Mouse (Mus musculus): ENCODE results near the gene Lyz2. TPM values are rescaled to one million over a fixed set of nuclear protein-coding genes. Genes with fewer than 3 reads are reported as not detected.
"Not testable (repeated sequence)": the region's sequence is repeated elsewhere in the genome, so short reads cannot be mapped to it uniquely, and the experiment has no call there.

The Lyz2 gene
- polyA plus RNA-seq, 1 experiment: 116 TPM

DNA sequence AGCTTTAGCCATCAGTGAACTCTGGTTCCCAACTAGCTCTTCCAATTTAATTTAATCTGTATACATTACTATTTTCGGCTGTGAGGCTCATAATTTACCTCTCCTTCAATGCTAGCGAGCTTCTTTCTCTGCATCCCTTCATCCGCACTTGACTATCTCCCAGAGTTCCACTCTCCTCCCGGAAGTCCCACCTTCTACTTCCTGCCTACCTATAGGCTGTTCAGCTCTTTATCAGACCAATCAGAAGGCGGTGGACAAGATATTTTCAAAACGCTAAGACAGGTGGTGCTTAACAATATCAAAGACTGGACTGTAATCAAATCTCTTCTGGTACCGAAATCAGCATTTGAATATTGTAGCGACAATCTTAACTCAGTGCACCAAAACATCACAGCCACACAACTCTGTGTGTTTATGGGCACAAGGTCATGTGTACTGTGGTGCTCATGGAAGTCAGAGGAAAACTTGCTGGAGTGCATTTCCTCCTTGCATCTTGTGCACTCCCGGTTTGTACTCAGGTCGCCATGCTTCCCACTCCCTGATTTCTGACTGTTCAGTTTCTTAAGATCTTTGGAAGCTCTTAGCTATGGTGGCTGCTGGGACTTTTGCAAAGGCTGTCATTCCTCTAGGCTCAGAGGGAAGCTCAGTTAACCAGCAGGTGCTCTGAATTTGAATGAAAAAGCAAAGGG is 6.3 kb downstream of the Lyz2 start:
- Histone ChIP-seq H3K4me3 (ENCODE audit: insufficient read depth, low read length) (no peak overlapping the region), H3K4me1 (ENCODE audit: control insufficient read depth, insufficient read depth, low read length) (no peaks in the 10 kb centered on the region), H3K27ac (ENCODE audit: insufficient read depth, low read length) (no peak overlapping the region)
- TF ChIP-seq POLR2A (IDR thresholded peaks at IDR 0.05; ENCODE audit: low read depth, low read length) (no peak), CTCF (IDR thresholded peaks at IDR 0.05; ENCODE audit: borderline replicate concordance, insufficient read depth, low read length) (no peak)

GRCm38 (mm10) chr10:117274645-117275044 is 7.5 kb downstream of the Lyz2 start:
- H3K4me3 ChIP-seq (ENCODE audit: insufficient read depth, low read length); H3K4me1 ChIP-seq (ENCODE audit: control insufficient read depth, insufficient read depth, low read length); H3K27ac ChIP-seq (ENCODE audit: insufficient read depth, low read length): not testable (repeated sequence)

DNA sequence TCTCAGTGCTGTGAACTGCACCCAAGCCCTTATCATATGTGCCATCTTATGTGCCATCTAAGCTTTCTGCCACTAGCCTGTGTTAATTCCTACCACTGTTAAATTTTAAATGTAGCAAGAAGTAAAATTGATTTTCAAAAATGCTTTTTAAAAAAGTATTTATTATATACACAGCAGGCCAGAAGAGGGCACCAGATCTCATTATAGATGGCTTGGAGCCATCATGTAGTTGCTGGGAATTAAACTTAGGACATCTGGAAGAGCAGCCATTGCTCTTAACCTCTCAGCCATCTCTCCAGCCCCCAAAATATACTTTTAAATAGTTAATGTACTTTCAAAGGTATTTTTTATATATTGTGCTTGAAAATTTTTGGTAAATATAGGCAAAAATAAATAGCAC is 10.1 kb downstream of the Lyz2 start:
- no peak overlapping the region for H3K27ac ChIP-seq (ENCODE audit: insufficient read depth, low read length)
- TF ChIP-seq CTCF (IDR thresholded peaks at IDR 0.05; ENCODE audit: borderline replicate concordance, insufficient read depth, low read length): no peak
- no peak overlapping the region for H3K4me3 ChIP-seq (ENCODE audit: insufficient read depth, low read length)
- no peaks in the 10 kb centered on the region for H3K4me1 ChIP-seq (ENCODE audit: control insufficient read depth, insufficient read depth, low read length)

- Histone ChIP-seq H3K4me3 (ENCODE audit: insufficient read depth, low read length) (no peak overlapping the region), H3K4me1 (ENCODE audit: control insufficient read depth, insufficient read depth, low read length) (no peaks in the 10 kb centered on the region), H3K27ac (ENCODE audit: insufficient read depth, low read length) (no peak overlapping the region)
- TF ChIP-seq POLR2A (IDR thresholded peaks at IDR 0.05; ENCODE audit: low read depth, low read length) (no peak), CTCF (IDR thresholded peaks at IDR 0.05; ENCODE audit: borderline replicate concordance, insufficient read depth, low read length) (no peak)
Observed at GRCm38 (mm10) chr10:117259870-117260269, 22.3 kb downstream of the Lyz2 start.

DNA sequence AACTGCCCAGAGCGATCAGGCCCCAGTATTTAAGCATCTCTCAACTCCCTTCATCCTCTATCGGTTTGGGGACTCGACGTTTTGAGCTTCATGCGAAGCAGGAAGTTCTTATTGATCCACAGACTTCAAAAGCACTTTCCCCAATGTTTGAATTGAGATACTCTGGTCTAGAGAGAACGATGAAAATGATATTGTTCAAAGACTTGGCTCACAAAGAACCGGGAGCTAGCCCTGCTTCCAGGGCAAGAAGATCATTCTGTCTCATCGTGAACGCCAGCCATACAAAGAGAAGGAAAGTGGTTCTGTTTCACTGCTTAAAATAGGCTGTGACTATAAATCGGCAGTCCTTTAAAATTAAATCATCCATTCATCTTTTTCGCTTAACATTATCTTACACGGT is 43.5 kb downstream of the Lyz2 start, which contains the start of gene 9530003J23Rik:
Gene 9530003J23Rik (minus strand): TSS at position 101 of the 400 bp plus-strand sequence.
- Histone ChIP-seq H3K4me1 (ENCODE audit: control insufficient read depth, insufficient read depth, low read length) (no peaks in the 10 kb centered on the region), H3K4me3 (ENCODE audit: insufficient read depth, low read length) (no peak within 1 kb of the TSS), H3K27ac (ENCODE audit: insufficient read depth, low read length) (no peak within 1 kb of the TSS)
- TF ChIP-seq CTCF (IDR thresholded peaks at IDR 0.05; ENCODE audit: borderline replicate concordance, insufficient read depth, low read length): no peak
- TF ChIP-seq POLR2A (IDR thresholded peaks at IDR 0.05; ENCODE audit: low read depth, low read length): no peak

DNA sequence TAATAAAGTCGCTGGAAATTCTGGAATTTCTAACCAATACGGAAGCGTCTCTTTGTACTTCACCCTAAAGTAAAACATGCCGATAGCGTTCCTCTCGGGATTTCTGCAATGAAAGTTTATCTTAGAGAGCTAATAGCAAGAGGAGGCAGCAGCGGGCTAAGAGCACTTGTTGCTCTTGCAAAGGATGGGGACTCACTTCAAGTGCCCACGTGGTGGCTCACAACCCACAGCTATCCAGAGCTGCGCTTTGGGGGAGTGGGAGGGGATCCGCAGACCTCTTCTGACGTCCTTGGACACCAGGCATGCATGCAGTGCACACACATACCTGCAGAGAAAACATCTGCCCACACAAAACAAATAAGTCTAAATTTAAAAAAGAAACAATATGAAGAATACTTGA is 46.3 kb downstream of the Lyz2 start:
- Histone ChIP-seq H3K4me1 (ENCODE audit: control insufficient read depth, insufficient read depth, low read length) (no peaks in the 10 kb centered on the region), H3K4me3 (ENCODE audit: insufficient read depth, low read length) (no peak overlapping the region), H3K27ac (ENCODE audit: insufficient read depth, low read length) (no peak overlapping the region)
- TF ChIP-seq POLR2A (IDR thresholded peaks at IDR 0.05; ENCODE audit: low read depth, low read length): no peak
- no peak for TF ChIP-seq CTCF (IDR thresholded peaks at IDR 0.05; ENCODE audit: borderline replicate concordance, insufficient read depth, low read length)

- TF ChIP-seq POLR2A (IDR thresholded peaks at IDR 0.05; ENCODE audit: low read depth, low read length) (no peak), CTCF (IDR thresholded peaks at IDR 0.05; ENCODE audit: borderline replicate concordance, insufficient read depth, low read length) (no peak)
- Histone ChIP-seq H3K27ac (ENCODE audit: insufficient read depth, low read length) (no peak overlapping the region), H3K4me1 (ENCODE audit: control insufficient read depth, insufficient read depth, low read length) (no peaks in the 10 kb centered on the region), H3K4me3 (ENCODE audit: insufficient read depth, low read length) (no peak overlapping the region)
Observed at GRCm38 (mm10) chr10:117234825-117235224, 47.3 kb downstream of the Lyz2 start.

- Histone ChIP-seq H3K4me3 (ENCODE audit: insufficient read depth, low read length) (no peak overlapping the region), H3K27ac (ENCODE audit: insufficient read depth, low read length) (no peak overlapping the region), H3K4me1 (ENCODE audit: control insufficient read depth, insufficient read depth, low read length) (0 out of 2 replicates have a peak, but pooled peaks cover 3% of the 10 kb centered on the region)
- TF ChIP-seq POLR2A (IDR thresholded peaks at IDR 0.05; ENCODE audit: low read depth, low read length) (no peak), CTCF (IDR thresholded peaks at IDR 0.05; ENCODE audit: borderline replicate concordance, insufficient read depth, low read length) (no peak)
Observed at GRCm38 (mm10) chr10:117229826-117230225, 52.3 kb downstream of the Lyz2 start.

Other genes starting within 250 kb of the Lyz2 start
- not detected in 2 replicates for gene Lrrc10, start 237.0 kb downstream of the Lyz2 start, polyA plus RNA-seq (2011; ENCODE audit: insufficient read length, low read depth, missing spikeins)
- gene Cct2, start 218.5 kb downstream of the Lyz2 start, polyA plus RNA-seq (2011; ENCODE audit: insufficient read length, low read depth, missing spikeins): 458 and 514 TPM in 2 replicates
- gene Frs2, start 133.8 kb downstream of the Lyz2 start, polyA plus RNA-seq (2011; ENCODE audit: insufficient read length, low read depth, missing spikeins): 54.8 and 61.5 TPM in 2 replicates
- 37.9 and 44.6 TPM in 2 replicates for gene Yeats4, start 57.8 kb downstream of the Lyz2 start, polyA plus RNA-seq (2011; ENCODE audit: insufficient read length, low read depth, missing spikeins)
- not detected in 2 replicates for gene 9530003J23Rik, start 43.6 kb downstream of the Lyz2 start, polyA plus RNA-seq (2011; ENCODE audit: insufficient read length, low read depth, missing spikeins)
- gene Lyz1, start 10.5 kb upstream of the Lyz2 start, polyA plus RNA-seq (2011; ENCODE audit: insufficient read length, low read depth, missing spikeins): 0.93 TPM in 1 of 2 replicates, not detected in the other
- gene Cpsf6, start 97.7 kb upstream of the Lyz2 start, polyA plus RNA-seq (2011; ENCODE audit: insufficient read length, low read depth, missing spikeins): 77.2 and 99.0 TPM in 2 replicates